Mouse (Mus musculus) thymus, adult 2 months (tissue): Measurements from ENCODE around the gene Tbc1d24. TPM values are rescaled to one million over a fixed set of nuclear protein-coding genes. Genes with fewer than 3 reads are reported as not detected.
A peak's percentile ranks its signal among the peaks of the same experiment; 100 is the strongest.
"Not testable (repeated sequence)": the region's sequence is repeated elsewhere in the genome, so short reads cannot be mapped to it uniquely, and the experiment has no call there.

ENCODE experiments used
- DNase-seq: peaks from one replicate; pipeline ENCODE4 v3.0.0; 2021
- H3K27ac ChIP-seq: fragments of 200-500 bp; 2 replicates; pipeline ENCODE4 v1.5.1; 2012; ENCODE audit warnings: low read length, control low read depth; ENCODE audit not compliant: control insufficient read depth, insufficient read depth
- H3K27me3 ChIP-seq: fragments of 200-500 bp; 2 replicates; pipeline ENCODE4 v1.6.1; 2012; ENCODE audit warnings: mild to moderate bottlenecking, low read length, moderate library complexity, mixed read lengths; ENCODE audit not compliant: control insufficient read depth, insufficient read depth
- H3K36me3 ChIP-seq: fragments of 200-500 bp; 2 replicates; pipeline ENCODE4 v1.6.1; 2012; ENCODE audit warnings: mild to moderate bottlenecking, low read length, moderate library complexity; ENCODE audit not compliant: control insufficient read depth, insufficient read depth
- H3K4me1 ChIP-seq: fragments of 200-500 bp; replicated peaks from 2 replicates; pipeline ENCODE4 v1.6.1; 2012; ENCODE audit warnings: low read length; ENCODE audit not compliant: control insufficient read depth, insufficient read depth
- H3K4me3 ChIP-seq: fragments of 200-500 bp; 2 replicates; pipeline ENCODE4 v1.5.1; 2012; ENCODE audit warnings: mild to moderate bottlenecking, low read length, control low read depth, moderate library complexity; ENCODE audit not compliant: control insufficient read depth, insufficient read depth
- CTCF ChIP-seq: fragments of 200-500 bp; IDR thresholded peaks from 2 replicates; pipeline ENCODE4 v1.5.1; 2012; ENCODE audit warnings: mild to moderate bottlenecking, control low read depth, low read length, moderate library complexity, borderline replicate concordance; ENCODE audit not compliant: control insufficient read depth, poor library complexity, insufficient read depth; ENCODE audit errors: extremely low read depth
- POLR2A ChIP-seq: fragments of 200-500 bp; IDR thresholded peaks from 2 replicates; pipeline ENCODE4 v1.6.1; 2012; ENCODE audit warnings: mild to moderate bottlenecking, low read length, control low read depth, moderate library complexity; ENCODE audit not compliant: control insufficient read depth, poor library complexity, insufficient read depth; ENCODE audit errors: extremely low read depth
- WGBS: fragments of 180-500 bp; shearing (Covaris S2); methylation state at CpG from one replicate; pipeline ENCODE4 v1.1.7; 2018; 5-methylcytosine and 5-hydroxymethylcytosine counted together
- polyA plus RNA-seq: library from polyadenylated mRNA; depleted of rRNA; stranded (reverse); fragments of >200 nt; gene quantifications from 2 replicates; pipeline ENCODE4 v1.2.3, GENCODE M21; 2012

The Tbc1d24 gene
- polyA plus RNA-seq, 1 experiment = 14.5 TPM

DNA sequence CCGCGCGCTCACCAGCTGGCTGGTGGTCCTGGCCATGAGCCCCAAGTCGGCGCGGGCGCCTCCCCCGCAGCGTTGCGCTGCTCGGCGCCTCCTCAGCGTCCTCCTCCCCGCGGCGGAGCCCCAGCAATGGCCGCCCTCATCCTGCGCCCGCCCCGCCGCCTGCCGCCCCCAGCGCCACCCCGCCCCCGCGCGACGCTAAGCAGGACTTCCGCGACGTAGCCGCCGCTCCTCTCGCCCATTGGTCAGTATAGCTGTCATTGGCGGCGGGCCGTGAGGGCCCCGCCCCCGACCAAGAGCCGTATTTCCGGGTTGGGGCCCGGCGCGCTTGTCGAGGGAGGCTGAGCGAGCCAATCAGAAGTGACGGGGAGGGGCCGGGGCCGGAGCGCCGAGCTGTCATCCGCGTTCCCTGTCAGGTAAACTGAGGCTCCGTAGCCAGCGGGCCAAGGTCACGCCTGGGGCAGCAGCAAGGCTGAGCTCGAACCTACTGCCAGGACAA, 63.9 kb downstream of the Tbc1d24 start:
- Histone ChIP-seq H3K36me3 (no peaks in the 10 kb centered on the region), H3K27me3 (no peaks in the 10 kb centered on the region), H3K4me3 (peak overlapping the region; percentile 86), H3K27ac (peak overlapping the region; percentile 77), H3K4me1 (peaks cover 22% of the 10 kb centered on the region)
- peak; percentile 97 for DNase-seq
- TF ChIP-seq CTCF (0 out of 2 replicates have a peak, but pooled peaks have one; percentile 40), POLR2A (peak; percentile 83)
- WGBS = 1% methylated on average over 57 of the region's 57 CpGs

DNA sequence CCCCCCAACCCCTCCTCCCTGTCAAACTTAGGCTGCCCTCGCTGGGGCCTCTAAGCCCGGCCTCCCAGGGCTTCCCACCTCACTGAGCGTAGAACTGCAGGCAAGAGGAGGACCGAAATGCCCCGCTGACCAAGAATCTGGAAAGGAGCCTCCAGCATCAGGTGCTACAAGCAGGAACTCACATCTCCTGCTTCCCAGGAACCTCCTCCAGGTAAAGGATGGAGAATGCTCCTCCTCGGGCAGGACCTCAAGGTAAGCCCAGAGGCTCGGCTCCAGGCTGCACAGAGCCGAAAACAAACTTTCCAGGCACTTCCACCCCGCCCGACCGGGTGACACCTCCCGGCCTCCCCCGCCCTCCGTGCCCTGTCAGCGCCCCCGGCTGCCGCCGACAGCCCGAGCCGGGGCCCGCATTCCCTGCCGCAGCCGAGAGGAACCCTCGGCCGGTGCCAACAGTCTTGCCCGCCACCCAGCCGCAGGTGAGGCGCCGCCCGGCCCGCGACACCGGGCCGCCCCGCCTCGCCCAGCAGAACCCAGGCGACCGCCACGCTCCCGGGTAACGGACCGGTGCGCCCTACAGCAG, 64.4 kb downstream of the Tbc1d24 start:
- Histone ChIP-seq H3K27ac (peak overlapping the region; percentile 77), H3K27me3 (no peaks in the 10 kb centered on the region), H3K36me3 (no peaks in the 10 kb centered on the region), H3K4me1 (peaks cover 26% of the 10 kb centered on the region), H3K4me3 (peak overlapping the region; percentile 86)
- no peak for TF ChIP-seq CTCF
- TF ChIP-seq POLR2A = no peak
- DNase-seq = peak; percentile 51
- under 1% methylated on average over 40 of the region's 43 CpGs for WGBS

DNA sequence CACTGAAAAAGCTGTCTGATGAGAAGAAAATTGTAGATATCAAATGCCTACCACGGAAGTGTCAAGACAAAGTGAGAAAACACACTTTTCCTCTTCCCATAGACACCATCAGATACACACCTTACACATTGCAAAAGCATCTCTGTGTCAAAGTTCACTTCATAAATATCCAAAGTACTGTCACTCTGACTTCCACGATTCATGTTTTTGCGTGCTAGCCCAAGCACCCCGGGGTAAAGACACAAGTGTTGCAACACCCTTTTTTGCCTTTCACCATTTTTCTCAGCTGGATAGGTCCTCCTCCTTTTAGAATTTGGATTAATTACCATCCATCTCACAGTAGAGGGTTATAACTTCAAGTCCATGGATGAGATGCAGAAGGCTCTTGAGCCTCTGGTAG, 65.4 kb downstream of the Tbc1d24 start:
- H3K4me1 ChIP-seq = peaks cover 30% of the 10 kb centered on the region
- H3K27me3 ChIP-seq = no peaks in the 10 kb centered on the region
- no peak for TF ChIP-seq POLR2A
- TF ChIP-seq CTCF = no peak
- H3K36me3 ChIP-seq = no peaks in the 10 kb centered on the region
- 89% methylated on average over 4 of the region's 4 CpGs for WGBS
- no peak overlapping the region; the same call in 1 of the 2 replicates for H3K27ac ChIP-seq
- H3K4me3 ChIP-seq = no peak overlapping the region
- no peak for DNase-seq

DNA sequence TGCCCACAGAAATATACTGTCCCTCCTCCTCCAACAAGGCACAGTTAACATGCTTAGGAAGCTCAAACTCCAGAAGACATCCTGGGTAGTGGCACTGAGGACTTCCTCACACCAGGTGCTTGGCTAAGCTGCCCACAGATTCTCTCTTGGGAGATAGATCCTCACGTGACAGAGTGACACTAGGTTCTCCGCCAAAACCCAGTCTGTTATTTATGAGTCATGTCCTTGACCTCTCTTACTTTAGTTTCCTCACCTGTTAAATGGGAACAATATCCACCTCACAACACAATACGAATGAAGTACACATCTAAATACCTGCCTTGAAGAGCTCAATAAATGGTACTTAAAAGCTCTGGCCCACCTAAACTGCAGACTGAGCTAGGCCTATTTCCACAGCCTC, 66.1 kb downstream of the Tbc1d24 start:
- Histone ChIP-seq H3K4me3 (no peak overlapping the region), H3K27ac (no peak overlapping the region), H3K36me3 (no peaks in the 10 kb centered on the region), H3K27me3 (no peaks in the 10 kb centered on the region), H3K4me1 (peaks cover 31% of the 10 kb centered on the region)
- TF ChIP-seq CTCF (no peak), POLR2A (no peak)
- no peak for DNase-seq
- 71% methylated on average over 3 of the region's 3 CpGs for WGBS

DNA sequence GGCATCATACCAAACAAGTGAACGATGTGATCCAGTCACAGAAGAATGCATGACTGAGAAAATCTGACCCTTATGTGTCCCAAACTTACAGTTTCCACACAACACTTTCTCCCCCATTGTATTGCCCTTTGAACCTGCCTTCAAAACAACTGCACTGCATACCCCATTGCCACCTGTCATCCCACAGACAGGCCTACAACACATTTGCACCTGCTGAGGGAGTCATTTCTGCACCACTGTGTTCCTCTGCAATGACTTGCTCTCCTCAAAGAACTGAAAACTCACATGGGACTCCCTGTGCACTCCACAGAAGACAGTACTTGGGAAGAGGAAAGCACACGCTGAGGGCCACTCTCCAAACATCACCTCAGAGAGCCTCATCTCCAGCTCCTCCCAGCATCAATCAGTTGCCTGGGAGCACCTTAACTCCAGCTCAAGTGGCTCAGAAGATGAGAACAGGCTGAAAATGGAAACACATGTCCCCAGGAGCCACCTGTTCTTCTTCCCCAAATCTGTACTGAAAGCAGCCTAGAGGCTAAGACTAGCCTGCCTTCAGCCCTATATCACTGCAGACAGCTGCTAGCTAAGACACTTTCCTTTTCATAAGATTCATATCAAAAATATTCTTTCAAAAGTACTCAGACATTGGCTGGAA, 68.0 kb downstream of the Tbc1d24 start:
- H3K27me3 ChIP-seq = no peaks in the 10 kb centered on the region
- H3K27ac ChIP-seq = peak overlapping the region; percentile 92
- 22% methylated on average over 2 of the region's 2 CpGs for WGBS
- no peaks in the 10 kb centered on the region for H3K36me3 ChIP-seq
- peaks cover 31% of the 10 kb centered on the region for H3K4me1 ChIP-seq
- no peak overlapping the region for H3K4me3 ChIP-seq
- TF ChIP-seq POLR2A (no peak), CTCF (no peak)
- DNase-seq = peak; percentile 56

DNA sequence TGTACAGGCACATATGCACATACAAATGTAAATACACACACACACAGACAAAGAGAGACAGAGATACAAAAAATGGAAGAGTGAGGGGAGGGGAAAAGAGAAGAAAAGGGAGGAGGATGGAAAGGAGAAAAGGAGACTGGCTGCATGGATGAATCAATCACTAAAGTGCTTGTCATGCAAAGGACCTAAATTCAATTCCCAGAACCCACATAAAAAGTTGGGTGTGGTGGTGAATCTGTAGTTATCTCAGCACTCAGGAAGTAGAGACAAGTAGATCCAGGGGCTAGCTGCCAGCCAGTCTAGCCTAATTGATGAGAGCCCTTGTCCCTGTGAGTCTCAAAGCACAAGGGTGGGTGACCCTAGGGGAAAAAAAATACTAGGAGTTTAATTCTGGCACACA, 71.3 kb downstream of the Tbc1d24 start:
- TF ChIP-seq POLR2A (no peak), CTCF (no peak)
- Histone ChIP-seq H3K4me1 (peaks cover 26% of the 10 kb centered on the region), H3K36me3 (no peaks in the 10 kb centered on the region), H3K27ac (no peak overlapping the region), H3K27me3 (no peaks in the 10 kb centered on the region), H3K4me3 (no peak overlapping the region)
- DNase-seq = no peak

DNA sequence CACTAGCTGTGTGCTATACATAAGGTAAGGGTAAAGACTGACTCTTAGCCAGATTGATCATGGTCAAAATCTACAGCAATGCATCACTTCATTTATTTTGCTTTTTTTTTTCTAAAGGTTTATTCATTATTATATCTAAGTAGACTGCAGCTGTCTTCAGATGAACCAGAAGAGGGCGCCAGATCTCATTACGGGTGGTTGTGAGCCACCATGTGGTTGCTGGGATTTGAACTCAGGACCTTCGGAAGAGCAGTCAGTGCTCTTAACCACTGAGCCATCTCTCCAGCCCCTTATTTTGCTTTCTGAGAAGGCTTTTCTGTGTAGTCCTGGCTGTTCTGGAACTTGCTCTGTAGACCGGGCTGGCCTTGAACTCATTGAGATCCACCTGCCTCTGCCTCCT, 72.4 kb downstream of the Tbc1d24 start:
- peaks cover 24% of the 10 kb centered on the region for H3K4me1 ChIP-seq
- H3K4me3 ChIP-seq, H3K27me3 ChIP-seq, H3K27ac ChIP-seq, H3K36me3 ChIP-seq: not testable (repeated sequence)
- WGBS = 91% methylated on average over 4 of the region's 4 CpGs
- peak; percentile 35 for DNase-seq
